Mouse (Mus musculus): ENCODE measurements around the gene Mrpl27.

- TF ChIP-seq CTCF (IDR thresholded peaks at IDR 0.05; ENCODE audit: low read depth) (no peak), EP300 (IDR thresholded peaks at IDR 0.05; ENCODE audit: low read depth) (no peak)
These were observed 24.1 kb downstream of the Mrpl27 start for GRCm38 (mm10) chr11:94677607-94678145.

Measured in liver, postnatal 0 days (tissue).